Mouse (Mus musculus): ENCODE results near the gene Abcc8.

The Abcc8 gene

GRCm38 (mm10) chr7:46154498-46155488, 25.0 kb downstream of the Abcc8 start:
- DNase-seq (ENCODE audit: low read depth) = no peak

- no peak for DNase-seq (ENCODE audit: low read depth)
Measured at GRCm38 (mm10) chr7:46152819-46153351, 26.9 kb downstream of the Abcc8 start.

- DNase-seq (ENCODE audit: low read depth) = no peak
Measured at GRCm38 (mm10) chr7:46147417-46147816, 32.4 kb downstream of the Abcc8 start.

GRCm38 (mm10) chr7:46146675-46147308, 33.0 kb downstream of the Abcc8 start:
- no peak for DNase-seq (ENCODE audit: low read depth)

GRCm38 (mm10) chr7:46144061-46144460, 35.8 kb downstream of the Abcc8 start:
- no peak for DNase-seq (ENCODE audit: low read depth)

GRCm38 (mm10) chr7:46138329-46138930, 41.4 kb downstream of the Abcc8 start:
- no peak for DNase-seq (ENCODE audit: low read depth)

GRCm38 (mm10) chr7:46133858-46134257, 46.0 kb downstream of the Abcc8 start:
- no peak for DNase-seq (ENCODE audit: low read depth)

GRCm38 (mm10) chr7:46132229-46132628, 47.6 kb downstream of the Abcc8 start:
- no peak for DNase-seq (ENCODE audit: low read depth)

- no peak for DNase-seq (ENCODE audit: low read depth)
Measured at GRCm38 (mm10) chr7:46131806-46132205, 48.0 kb downstream of the Abcc8 start.

GRCm38 (mm10) chr7:46131266-46131665, 48.6 kb downstream of the Abcc8 start:
- DNase-seq (ENCODE audit: low read depth) = no peak

GRCm38 (mm10) chr7:46130723-46131122, 49.1 kb downstream of the Abcc8 start:
- no peak for DNase-seq (ENCODE audit: low read depth)

- no peak for DNase-seq (ENCODE audit: low read depth)
Measured at GRCm38 (mm10) chr7:46129463-46130179, 50.2 kb downstream of the Abcc8 start.

- DNase-seq (ENCODE audit: low read depth) = no peak
Measured at GRCm38 (mm10) chr7:46128196-46128595, 51.6 kb downstream of the Abcc8 start.

- no peak for DNase-seq (ENCODE audit: low read depth)
Measured at GRCm38 (mm10) chr7:46125340-46125739, 54.5 kb downstream of the Abcc8 start.

- DNase-seq (ENCODE audit: low read depth) = no peak
Measured at GRCm38 (mm10) chr7:46124460-46124859, 55.4 kb downstream of the Abcc8 start.

- DNase-seq (ENCODE audit: low read depth) = no peak
Measured at GRCm38 (mm10) chr7:46122964-46123363, 56.9 kb downstream of the Abcc8 start.

- DNase-seq (ENCODE audit: low read depth) = no peak
Measured at GRCm38 (mm10) chr7:46117035-46117434, 62.8 kb downstream of the Abcc8 start.

GRCm38 (mm10) chr7:46116118-46116581, 63.7 kb downstream of the Abcc8 start:
- DNase-seq (ENCODE audit: low read depth) = no peak

GRCm38 (mm10) chr7:46113435-46113834, 66.4 kb downstream of the Abcc8 start:
- no peak for DNase-seq (ENCODE audit: low read depth)

GRCm38 (mm10) chr7:46111938-46112337, 67.9 kb downstream of the Abcc8 start:
- DNase-seq (ENCODE audit: low read depth) = no peak

- no peak for DNase-seq (ENCODE audit: low read depth)
Measured at GRCm38 (mm10) chr7:46111212-46111817, 68.5 kb downstream of the Abcc8 start.

All from naive thymus-derived CD4-positive, alpha-beta T cell, adult 2 months (primary cell).